Mouse (Mus musculus) stomach, postnatal 0 days (tissue): ENCODE data around the gene Eif2s2. TPM values are rescaled to one million over a fixed set of nuclear protein-coding genes. Genes with fewer than 3 reads are reported as not detected.
"Not testable (repeated sequence)": the region's sequence is repeated elsewhere in the genome, so short reads cannot be mapped to it uniquely, and the experiment has no call there.

Source experiments
- ATAC-seq: fragments of 200-750 bp; cut with Nextera tagmentation; 2 replicates; pipeline ENCODE4 v1.8.0; 2017; ENCODE audit not compliant: low FRiP score, low TSS enrichment
- DNase-seq: peaks from one replicate; pipeline ENCODE4 v3.0.0-alpha.2; 2016; ENCODE audit warnings: low spot score
- H3K27ac ChIP-seq: fragments of 300-500 bp; sonication (generic); replicated peaks from 2 replicates; pipeline ENCODE4 v1.5.1; 2014; ENCODE audit warnings: mild to moderate bottlenecking, control low read depth
- H3K27me3 ChIP-seq: fragments of 300-500 bp; sonication (generic); 2 replicates; pipeline ENCODE4 v1.6.1; 2014; ENCODE audit warnings: low read length; ENCODE audit not compliant: control insufficient read depth, insufficient read depth
- H3K36me3 ChIP-seq: fragments of 300-500 bp; sonication (generic); 2 replicates; pipeline ENCODE4 v1.6.1; 2014; ENCODE audit warnings: low read length, mixed read lengths; ENCODE audit not compliant: control insufficient read depth, insufficient read depth
- H3K4me1 ChIP-seq: fragments of 300-500 bp; sonication (generic); replicated peaks from 2 replicates; pipeline ENCODE4 v1.6.1; 2014; ENCODE audit warnings: antibody characterized with exemption; ENCODE audit not compliant: control insufficient read depth, insufficient read depth
- H3K4me2 ChIP-seq: fragments of 300-500 bp; sonication (generic); replicated peaks from 2 replicates; pipeline ENCODE4 v1.6.1; 2014; ENCODE audit warnings: low read depth, mild to moderate bottlenecking, control low read depth, moderate library complexity
- H3K4me3 ChIP-seq: fragments of 300-500 bp; sonication (generic); 2 replicates; pipeline ENCODE4 v1.5.1; 2014; ENCODE audit warnings: low read depth, low read length, control low read depth
- H3K9ac ChIP-seq: fragments of 300-500 bp; sonication (generic); 2 replicates; pipeline ENCODE4 v1.6.1; 2014; ENCODE audit warnings: mild to moderate bottlenecking, low read length, control low read depth, mixed read lengths
- H3K9me3 ChIP-seq: fragments of 300-500 bp; sonication (generic); 2 replicates; pipeline ENCODE4 v1.6.1; 2016; ENCODE audit warnings: low read length; ENCODE audit not compliant: control insufficient read depth
- CTCF ChIP-seq: IDR thresholded peaks from 2 replicates; pipeline ENCODE4 v1.5.1; 2016; ENCODE audit warnings: antibody characterized with exemption, low read depth, mild to moderate bottlenecking, moderate library complexity
- EP300 ChIP-seq: optimal IDR thresholded peaks from 2 replicates; pipeline ENCODE3; 2016; ENCODE audit warnings: antibody characterized with exemption
- WGBS: fragments of 180-500 bp; shearing (Covaris S2); extraction: QIAGEN DNeasy Blood & Tissue Kit; methylation state at CpG from one replicate; pipeline ENCODE4 v1.1.7; 2014; 5-methylcytosine and 5-hydroxymethylcytosine counted together
- polyA plus RNA-seq: library from polyadenylated mRNA; unstranded; fragments of >200 nt; fragmentation: Nextera tagmentation; extraction: Ambion mirVana; gene quantifications from 2 replicates; pipeline ENCODE4 v1.2.1, GENCODE M21; 2015

Eif2s2 gene
- polyA plus RNA-seq, 1 experiment from 2014 or later: 83.9 TPM

DNA sequence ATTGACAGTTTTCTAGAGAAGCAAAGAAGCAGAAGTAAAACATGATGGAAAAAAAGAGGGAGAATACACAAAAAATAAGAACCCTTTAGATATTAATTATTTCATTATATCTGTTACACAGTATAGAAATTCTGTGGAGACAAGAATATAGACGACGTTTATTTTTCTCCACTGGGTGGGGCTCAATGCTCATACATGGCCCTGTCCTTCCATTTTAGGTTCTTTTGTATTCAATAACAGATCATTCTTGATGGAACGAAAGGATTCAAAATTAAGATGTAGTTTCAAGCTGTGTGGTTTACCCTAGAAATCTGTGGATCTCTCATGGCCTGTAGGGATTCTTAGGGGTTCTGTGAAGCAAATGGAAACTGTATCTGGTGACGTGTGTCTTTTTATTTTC is 41.1 kb upstream of the Eif2s2 start:
- no peak for DNase-seq

DNA sequence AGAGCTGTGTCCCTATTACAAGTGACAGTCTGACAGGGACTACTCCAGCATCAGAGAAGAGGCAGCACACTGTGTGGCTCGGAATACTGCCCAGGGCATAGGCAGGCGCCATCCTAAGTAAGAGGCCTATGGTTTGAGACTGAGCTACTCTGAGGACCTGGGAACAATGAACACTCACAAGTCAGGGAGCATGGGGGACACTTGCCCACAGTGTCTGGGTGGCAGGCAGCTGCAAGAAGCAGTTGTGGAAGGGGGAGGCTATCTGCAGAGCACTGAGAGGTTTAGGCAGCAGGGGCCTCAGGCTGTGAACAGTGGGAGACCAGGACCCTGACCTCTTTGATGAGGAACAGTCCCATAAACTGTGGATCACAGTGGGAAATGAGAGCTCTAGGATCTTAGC is 35.6 kb upstream of the Eif2s2 start:
- 79% methylated on average over 2 of the region's 2 CpGs for WGBS
- H3K36me3 ChIP-seq: no peaks in the 10 kb centered on the region
- H3K27me3 ChIP-seq: no peaks in the 10 kb centered on the region
- no peak overlapping the region for H3K4me2 ChIP-seq
- TF ChIP-seq CTCF (no peak), EP300 (no peak)
- no peaks in the 10 kb centered on the region for H3K9me3 ChIP-seq
- no peak overlapping the region for H3K27ac ChIP-seq
- no peak overlapping the region for H3K4me3 ChIP-seq
- no peak for ATAC-seq
- DNase-seq: no peak
- H3K9ac ChIP-seq: no peak overlapping the region
- no peaks in the 10 kb centered on the region for H3K4me1 ChIP-seq

More for the DNA sequence above, 41.1 kb upstream of the Eif2s2 start:
- Histone ChIP-seq H3K4me3 (no peak overlapping the region), H3K9me3 (no peaks in the 10 kb centered on the region), H3K36me3 (no peaks in the 10 kb centered on the region), H3K4me1 (no peaks in the 10 kb centered on the region), H3K27ac (no peak overlapping the region), H3K4me2 (no peak overlapping the region), H3K9ac (no peak overlapping the region), H3K27me3 (no peaks in the 10 kb centered on the region)
- TF ChIP-seq CTCF: peak; percentile 54
- no peak for TF ChIP-seq EP300
- 52% methylated on average over 4 of the region's 4 CpGs for WGBS
- no peak for ATAC-seq

DNA sequence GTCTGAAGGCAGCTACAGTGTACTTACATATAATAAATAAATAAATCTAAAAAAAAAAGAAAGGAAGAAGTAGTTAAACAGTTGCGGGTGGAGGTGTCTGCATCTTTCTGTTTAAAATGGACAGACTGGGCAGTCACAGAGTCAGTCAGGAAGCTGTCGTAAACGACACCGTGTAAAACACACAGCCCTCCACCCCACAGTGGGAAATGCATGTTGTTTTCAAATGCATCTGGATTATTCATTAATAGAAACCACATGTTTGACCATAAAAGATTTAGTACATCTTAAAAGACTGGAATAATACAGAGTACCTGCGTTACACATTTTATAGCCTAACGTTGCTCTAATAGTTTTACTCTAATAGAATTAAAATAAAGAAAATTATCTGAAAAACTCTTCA is 34.1 kb upstream of the Eif2s2 start:
- Histone ChIP-seq H3K9ac (no peak overlapping the region), H3K4me3 (no peak overlapping the region), H3K4me2 (no peak overlapping the region), H3K4me1 (no peaks in the 10 kb centered on the region), H3K27me3 (no peaks in the 10 kb centered on the region), H3K9me3 (no peaks in the 10 kb centered on the region), H3K27ac (no peak overlapping the region), H3K36me3 (no peaks in the 10 kb centered on the region)
- ATAC-seq: no peak
- DNase-seq: no peak
- TF ChIP-seq CTCF (no peak), EP300 (no peak)
- 77% methylated on average over 6 of the region's 6 CpGs for WGBS

DNA sequence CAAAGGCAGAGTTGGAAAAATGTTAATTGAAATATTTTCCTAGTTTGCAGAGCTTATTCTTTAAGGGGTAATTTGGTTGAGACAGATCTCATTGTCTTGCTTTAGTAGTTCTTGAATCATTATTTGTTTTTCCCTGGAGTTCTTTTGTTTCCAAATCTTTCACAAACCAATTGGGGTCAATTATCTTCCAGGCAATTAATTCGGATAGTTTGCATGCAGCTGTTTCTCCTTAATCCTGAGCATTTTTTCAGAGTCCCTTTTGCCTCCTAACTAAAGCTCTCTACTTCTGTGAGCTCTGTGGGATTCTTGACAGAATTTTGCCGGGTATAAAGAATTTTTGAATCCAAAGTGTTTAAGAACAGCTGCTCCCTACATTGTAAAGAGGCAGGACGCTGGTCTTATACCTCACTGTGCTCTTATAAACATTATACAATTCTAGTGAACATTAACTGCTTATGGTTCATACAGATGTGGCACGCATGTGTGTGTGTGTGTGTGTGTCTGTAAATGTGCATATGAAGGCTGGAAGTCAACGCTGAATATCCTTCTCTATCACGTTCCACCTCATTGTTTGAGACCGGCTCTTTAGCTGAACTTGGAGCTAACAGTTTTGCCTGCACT is 32.8 kb upstream of the Eif2s2 start:
- Histone ChIP-seq H3K4me1 (no peaks in the 10 kb centered on the region), H3K36me3 (no peaks in the 10 kb centered on the region), H3K27me3 (no peaks in the 10 kb centered on the region), H3K4me3 (no peak overlapping the region), H3K27ac (no peak overlapping the region), H3K4me2 (no peak overlapping the region), H3K9me3 (no peaks in the 10 kb centered on the region), H3K9ac (no peak overlapping the region)
- ATAC-seq: no peak
- 39% methylated on average over 7 of the region's 7 CpGs for WGBS
- DNase-seq: no peak
- TF ChIP-seq CTCF (no peak), EP300 (no peak)

DNA sequence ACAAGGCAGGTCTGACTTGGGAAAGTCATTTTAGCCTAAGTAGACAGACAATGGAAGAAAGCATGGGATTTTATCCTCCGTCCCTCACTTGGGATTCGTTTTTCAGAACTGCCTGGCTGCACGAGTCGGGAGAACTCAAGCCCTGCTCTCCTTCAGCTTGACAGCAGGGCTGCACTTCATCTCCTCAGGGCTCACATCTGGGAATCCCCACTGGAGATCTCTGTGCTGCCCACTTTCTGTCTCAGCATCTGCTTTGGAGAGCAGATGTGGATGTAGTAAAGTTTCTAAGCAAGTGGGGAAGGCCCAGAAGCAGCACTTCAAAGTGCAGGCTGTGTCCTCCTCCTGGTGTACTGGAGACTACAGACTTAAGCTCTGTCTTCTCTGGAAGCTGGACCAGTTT is 29.4 kb upstream of the Eif2s2 start:
- not testable (repeated sequence) for H3K4me2 ChIP-seq, H3K4me1 ChIP-seq, H3K27ac ChIP-seq, H3K9ac ChIP-seq, ATAC-seq, DNase-seq, H3K9me3 ChIP-seq, H3K4me3 ChIP-seq, H3K27me3 ChIP-seq, H3K36me3 ChIP-seq
- WGBS: no CpG with 5 or more reads among the region's 4 CpGs

DNA sequence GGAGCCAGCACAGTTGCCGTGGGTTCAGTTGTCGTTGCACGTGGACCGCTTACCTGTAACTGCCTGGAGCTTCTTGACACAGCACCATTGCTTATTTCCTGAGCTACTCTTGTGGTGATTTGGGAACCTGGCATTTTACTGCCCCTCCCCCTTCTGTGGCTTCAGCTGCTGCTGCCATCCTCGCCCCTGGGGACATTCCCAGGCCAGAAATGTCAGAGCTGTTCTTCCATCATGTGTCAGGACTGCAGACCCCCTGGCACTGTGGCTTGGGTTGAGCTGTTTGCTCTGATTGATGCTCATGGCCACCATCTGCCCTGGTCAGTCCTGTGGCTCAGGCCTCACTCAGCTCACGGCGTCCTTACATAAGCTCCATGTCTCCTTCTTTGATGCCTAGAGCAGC is 28.2 kb upstream of the Eif2s2 start:
- 93% methylated on average over 7 of the region's 7 CpGs for WGBS
- no peaks in the 10 kb centered on the region for H3K4me1 ChIP-seq

More for the DNA sequence above, 28.2 kb upstream of the Eif2s2 start:
- no peaks in the 10 kb centered on the region for H3K36me3 ChIP-seq
- H3K27me3 ChIP-seq: no peaks in the 10 kb centered on the region
- ATAC-seq (no peak), DNase-seq (no peak)
- TF ChIP-seq CTCF: no peak
- no peak for TF ChIP-seq EP300
- H3K4me3 ChIP-seq: no peak overlapping the region
- no peaks in the 10 kb centered on the region for H3K9me3 ChIP-seq
- H3K27ac ChIP-seq: no peak overlapping the region
- H3K4me2 ChIP-seq: no peak overlapping the region
- no peak overlapping the region for H3K9ac ChIP-seq
